In the genomic region with DNA sequence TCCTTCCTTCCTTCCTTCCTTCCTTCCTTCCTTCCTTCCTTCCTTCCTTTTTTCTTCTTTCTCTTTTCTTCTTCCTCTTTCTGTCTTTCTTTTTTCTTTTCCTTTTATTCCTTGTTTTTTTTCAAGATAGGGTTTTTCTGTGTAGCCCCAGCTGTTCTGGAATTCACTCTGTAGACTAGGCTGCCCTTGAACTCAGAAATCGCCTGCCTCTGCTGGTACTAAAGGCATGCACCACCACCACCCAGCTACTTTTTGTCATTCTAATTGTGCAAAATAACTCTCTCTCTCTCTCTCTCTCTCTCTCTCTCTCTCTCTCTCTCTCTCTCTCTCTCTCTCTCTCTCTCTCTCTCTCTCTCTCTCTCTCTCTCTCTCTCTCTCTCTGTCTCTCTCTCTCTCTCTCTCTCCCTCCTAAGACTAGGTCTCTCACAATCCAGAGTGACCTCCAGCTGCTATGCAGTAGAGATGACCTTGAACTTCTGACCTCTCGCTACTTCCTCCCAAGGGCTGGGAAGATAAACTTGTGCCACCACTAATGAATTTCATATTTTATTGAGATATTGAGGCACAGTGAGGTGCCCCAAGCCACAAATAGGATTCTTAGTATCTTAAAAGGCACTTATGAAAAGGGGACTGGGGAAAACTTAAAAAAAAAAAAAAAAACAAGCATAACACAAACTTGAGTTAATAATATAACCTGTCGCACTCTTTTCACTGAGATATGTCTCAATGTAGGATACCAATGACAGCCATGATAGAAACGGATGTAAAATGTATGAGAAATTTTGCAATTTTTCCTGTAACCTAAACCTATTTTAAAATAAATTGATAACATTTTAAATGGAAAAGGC, we compare ENCODE assay signal across 7 mouse cellular contexts. TPM values are rescaled to one million over a fixed set of nuclear protein-coding genes. Genes with fewer than 3 reads are reported as not detected.
DNase-seq lines count a peak whose midpoint lies in the region; ATAC-seq and TF ChIP-seq lines count a peak whose summit lies in the region.

No protein-coding gene starts in this region.

- peaks cover 11% of the 10 kb centered on the region for H3K36me3 ChIP-seq in megakaryocyte, embryonic 14.5 days (replicated peaks; ENCODE audit: low read length)
- no peaks in the 10 kb centered on the region for H3K36me3 ChIP-seq in embryonic facial prominence, embryonic 15.5 days
- no peaks in the 10 kb centered on the region for H3K36me3 ChIP-seq in liver, embryonic 12.5 days
- no peaks in the 10 kb centered on the region for H3K36me3 ChIP-seq in stomach, postnatal 0 days (ENCODE audit: control insufficient read depth, insufficient read depth, low read length)

- H3K9me3 ChIP-seq in megakaryocyte, embryonic 14.5 days = no peaks in the 10 kb centered on the region
- no peaks in the 10 kb centered on the region for H3K9me3 ChIP-seq in embryonic facial prominence, embryonic 15.5 days (replicated peaks)
- no peaks in the 10 kb centered on the region for H3K9me3 ChIP-seq in liver, embryonic 12.5 days (replicated peaks)
- no peaks in the 10 kb centered on the region for H3K9me3 ChIP-seq in stomach, postnatal 0 days (ENCODE audit: control insufficient read depth, low read length)

- H3K9ac ChIP-seq in embryonic facial prominence, embryonic 15.5 days = no peak overlapping the region
- H3K9ac ChIP-seq in liver, embryonic 12.5 days = peak overlapping the region; percentile 95
- no peak overlapping the region for H3K9ac ChIP-seq in stomach, postnatal 0 days (ENCODE audit: low read length)

- no peaks in the 10 kb centered on the region for H3K27me3 ChIP-seq in megakaryocyte, embryonic 14.5 days (replicated peaks)
- no peaks in the 10 kb centered on the region for H3K27me3 ChIP-seq in embryonic facial prominence, embryonic 15.5 days
- H3K27me3 ChIP-seq in liver, embryonic 12.5 days (replicated peaks) = no peaks in the 10 kb centered on the region
- no peaks in the 10 kb centered on the region for H3K27me3 ChIP-seq in stomach, postnatal 0 days (ENCODE audit: control insufficient read depth, insufficient read depth, low read length)

- TF ChIP-seq CTCF in stomach, postnatal 0 days (IDR thresholded peaks at IDR 0.05; ENCODE audit: low read depth) = no peak

- no peak for TF ChIP-seq EP300 in stomach, postnatal 0 days (optimal IDR thresholded peaks at IDR 0.05)

- 54% methylated on average over 4 of the region's 4 CpGs for WGBS in embryonic facial prominence, embryonic 15.5 days
- 58% methylated on average over 4 of the region's 4 CpGs for WGBS in liver, embryonic 12.5 days (ENCODE audit: insufficient replicate concordance)
- WGBS in stomach, postnatal 0 days = 63% methylated on average over 4 of the region's 4 CpGs

- intact Hi-C loops in left cerebral cortex, postnatal 14 days (cut with DNase I) = loop anchor here (5.0 kb wide), 1 partner anchor 58 kb away; a partner anchor contains a TSS

- DNase-seq in stomach, postnatal 0 days (ENCODE audit: low spot score) = no peak
- no peak for DNase-seq in spleen, postnatal 36 days (ENCODE audit: low spot score in 2 of 2)
- no peak for DNase-seq in left cerebral cortex, postnatal 14 days (ENCODE audit: low spot score in 2 of 2)

- H3K4me1 ChIP-seq in megakaryocyte, embryonic 14.5 days = peaks cover 39% of the 10 kb centered on the region
- H3K4me1 ChIP-seq in embryonic facial prominence, embryonic 15.5 days = peaks cover 22% of the 10 kb centered on the region
- H3K4me1 ChIP-seq in liver, embryonic 12.5 days = peaks cover 53% of the 10 kb centered on the region
- H3K4me1 ChIP-seq in stomach, postnatal 0 days (replicated peaks; ENCODE audit: control insufficient read depth, insufficient read depth) = 0 out of 2 replicates have a peak, but pooled peaks cover 3% of the 10 kb centered on the region

- H3K27ac ChIP-seq in embryonic facial prominence, embryonic 15.5 days (replicated peaks) = no peak overlapping the region
- peak overlapping the region; percentile 95 for H3K27ac ChIP-seq in liver, embryonic 12.5 days
- no peak overlapping the region; the same call in 1 of the 2 replicates for H3K27ac ChIP-seq in stomach, postnatal 0 days (replicated peaks)

- no peak for ATAC-seq in megakaryocyte, adult 5-6 weeks (ENCODE audit: poor library complexity, severe bottlenecking)
- ATAC-seq in embryonic facial prominence, embryonic 15.5 days (ENCODE audit: insufficient number of reproducible peaks, low FRiP score, low TSS enrichment, low read depth) = no peak
- ATAC-seq in liver, embryonic 12.5 days = no peak
- no peak for ATAC-seq in stomach, postnatal 0 days (ENCODE audit: low FRiP score, low TSS enrichment)

- H3K4me3 ChIP-seq in megakaryocyte, embryonic 14.5 days (replicated peaks) = peak overlapping the region; percentile 97
- H3K4me3 ChIP-seq in embryonic facial prominence, embryonic 15.5 days (replicated peaks) = peak overlapping the region; percentile 84
- peak overlapping the region; percentile 84 for H3K4me3 ChIP-seq in liver, embryonic 12.5 days
- H3K4me3 ChIP-seq in stomach, postnatal 0 days (ENCODE audit: low read depth, low read length) = peak overlapping the region; percentile 72

- H3K4me2 ChIP-seq in embryonic facial prominence, embryonic 15.5 days (replicated peaks) = peak overlapping the region; percentile 68
- H3K4me2 ChIP-seq in liver, embryonic 12.5 days = peak overlapping the region; percentile 82
- H3K4me2 ChIP-seq in stomach, postnatal 0 days (replicated peaks; ENCODE audit: low read depth) = no peak overlapping the region; the same call in 1 of the 2 replicates

RNA-seq across cellular contexts. Expression of a gene that starts 7.4 kb away (rescaled TPM):
- polyA plus RNA-seq in megakaryocyte, embryonic 14.5 days (2012; ENCODE audit: insufficient read depth, low replicate concordance) = 4.1 TPM in 1 of 2 replicates, not detected in the other
- 96.7 and 109 TPM in 2 replicates for total RNA-seq in megakaryocyte, adult 5-6 weeks (2015)
- 76.2 and 82.8 TPM in 2 replicates for total RNA-seq in megakaryocyte, adult 5-6 weeks (2017)
- 131 and 139 TPM in 2 replicates for polyA plus RNA-seq in embryonic facial prominence, embryonic 15.5 days (2015; fragmentation: Nextera tagmentation; extraction: Ambion mirVana)
- polyA plus RNA-seq in liver, embryonic 12.5 days (2016; fragmentation: Nextera tagmentation; extraction: Ambion mirVana) = 72.8 and 77.8 TPM in 2 replicates
- polyA plus RNA-seq in stomach, postnatal 0 days (2015; fragmentation: Nextera tagmentation; extraction: Ambion mirVana) = 106 and 107 TPM in 2 replicates
- 10 to 100 TPM; 38.2 to 39.1 TPM for total RNA-seq in left cerebral cortex, postnatal 14 days (2021)

RNA-seq across cellular contexts. Expression of a gene that starts 7.6 kb away (rescaled TPM):
- polyA plus RNA-seq in megakaryocyte, embryonic 14.5 days (2012; ENCODE audit: insufficient read depth, low replicate concordance) = 11.0 and 20.2 TPM in 2 replicates
- total RNA-seq in megakaryocyte, adult 5-6 weeks (2015) = 27.8 and 31.6 TPM in 2 replicates
- 40.3 and 40.4 TPM in 2 replicates for total RNA-seq in megakaryocyte, adult 5-6 weeks (2017)
- polyA plus RNA-seq in embryonic facial prominence, embryonic 15.5 days (2015; fragmentation: Nextera tagmentation; extraction: Ambion mirVana) = 47.2 and 47.9 TPM in 2 replicates
- 40.5 TPM in 2 replicates for polyA plus RNA-seq in liver, embryonic 12.5 days (2016; fragmentation: Nextera tagmentation; extraction: Ambion mirVana)
- polyA plus RNA-seq in stomach, postnatal 0 days (2015; fragmentation: Nextera tagmentation; extraction: Ambion mirVana) = 21.9 and 24.5 TPM in 2 replicates
- 10 to 100 TPM; 30.0 to 33.5 TPM for total RNA-seq in left cerebral cortex, postnatal 14 days (2021)

RNA-seq across cellular contexts. Expression of a gene that starts 57.3 kb away (rescaled TPM):
- polyA plus RNA-seq in megakaryocyte, embryonic 14.5 days (2012; ENCODE audit: insufficient read depth, low replicate concordance) = 2.1 and 44.0 TPM in 2 replicates
- total RNA-seq in megakaryocyte, adult 5-6 weeks (2015) = 59.9 and 80.9 TPM in 2 replicates
- total RNA-seq in megakaryocyte, adult 5-6 weeks (2017) = 87.4 and 91.5 TPM in 2 replicates
- 56.2 and 61.6 TPM in 2 replicates for polyA plus RNA-seq in embryonic facial prominence, embryonic 15.5 days (2015; fragmentation: Nextera tagmentation; extraction: Ambion mirVana)
- polyA plus RNA-seq in liver, embryonic 12.5 days (2016; fragmentation: Nextera tagmentation; extraction: Ambion mirVana) = 50.9 and 52.2 TPM in 2 replicates
- polyA plus RNA-seq in stomach, postnatal 0 days (2015; fragmentation: Nextera tagmentation; extraction: Ambion mirVana) = 25.2 and 25.8 TPM in 2 replicates
- 10 to 100 TPM; 29.3 to 40.7 TPM for total RNA-seq in left cerebral cortex, postnatal 14 days (2021)

RNA-seq across cellular contexts. Expression of a gene that starts 58.0 kb away (rescaled TPM):
- 87.4 and 151 TPM in 2 replicates for polyA plus RNA-seq in megakaryocyte, embryonic 14.5 days (2012; ENCODE audit: insufficient read depth, low replicate concordance)
- total RNA-seq in megakaryocyte, adult 5-6 weeks (2015) = 166 and 167 TPM in 2 replicates
- total RNA-seq in megakaryocyte, adult 5-6 weeks (2017) = 149 and 186 TPM in 2 replicates
- 91.4 and 92.5 TPM in 2 replicates for polyA plus RNA-seq in embryonic facial prominence, embryonic 15.5 days (2015; fragmentation: Nextera tagmentation; extraction: Ambion mirVana)
- polyA plus RNA-seq in liver, embryonic 12.5 days (2016; fragmentation: Nextera tagmentation; extraction: Ambion mirVana) = 103 and 107 TPM in 2 replicates
- polyA plus RNA-seq in stomach, postnatal 0 days (2015; fragmentation: Nextera tagmentation; extraction: Ambion mirVana) = 73.8 and 80.3 TPM in 2 replicates
- 10 to 100 TPM; 71.7 to 79.8 TPM for total RNA-seq in left cerebral cortex, postnatal 14 days (2021)

Comparison
In these comparisons a context has a peak if more than half of its experiments do, and no peak if none do; other contexts are left out.
1. RNA of a gene that starts 7.4 kb away (polyA plus RNA-seq): 131 to 139 TPM in embryonic facial prominence, embryonic 15.5 days, 106 to 107 TPM in stomach, postnatal 0 days and 72.8 to 77.8 TPM in liver, embryonic 12.5 days; 4.1 TPM in megakaryocyte, embryonic 14.5 days; every median in the first group is over 10 times any median in the second.
2. Peak in every context shown above with its lines, with median percentiles within 50 percentile points of each other: H3K4me3 ChIP-seq.